Mouse (Mus musculus): Measurements from ENCODE around the gene Plcb2.

Plcb2 gene

GRCm38 (mm10) chr2:118728337-118728736, at the start of gene Plcb2:
Plcb2 (minus strand) TSS chr2:118728438.
- in situ Hi-C loops (cut with MboI; ENCODE audit: low pct_unique_long_range_greater_than_20kb in 1 of 2, low sequenced_read_pairs in 2 of 2, unreplicated experiment in 1 of 2): no loop called here

GRCm38 (mm10) chr2:118776295-118776694, 48.1 kb upstream of the Plcb2 start:
- in situ Hi-C loops (cut with MboI; ENCODE audit: low pct_unique_long_range_greater_than_20kb in 1 of 2, low sequenced_read_pairs in 2 of 2, unreplicated experiment in 1 of 2): no loop called here

GRCm38 (mm10) chr2:118775846-118776245, 47.6 kb upstream of the Plcb2 start:
- in situ Hi-C loops (cut with MboI; ENCODE audit: low pct_unique_long_range_greater_than_20kb in 1 of 2, low sequenced_read_pairs in 2 of 2, unreplicated experiment in 1 of 2): no loop called here

GRCm38 (mm10) chr2:118775396-118775795, 47.2 kb upstream of the Plcb2 start:
- in situ Hi-C loops (cut with MboI; ENCODE audit: low pct_unique_long_range_greater_than_20kb in 1 of 2, low sequenced_read_pairs in 2 of 2, unreplicated experiment in 1 of 2): no loop called here

GRCm38 (mm10) chr2:118774536-118774935, 46.3 kb upstream of the Plcb2 start:
- in situ Hi-C loops (cut with MboI; ENCODE audit: low pct_unique_long_range_greater_than_20kb in 1 of 2, low sequenced_read_pairs in 2 of 2, unreplicated experiment in 1 of 2): no loop called here

GRCm38 (mm10) chr2:118772158-118772874, 44.1 kb upstream of the Plcb2 start, which contains the start of gene Phgr1:
Phgr1 (plus strand) TSS chr2:118772769.
- in situ Hi-C loops (cut with MboI; ENCODE audit: low pct_unique_long_range_greater_than_20kb in 1 of 2, low sequenced_read_pairs in 2 of 2, unreplicated experiment in 1 of 2): no loop called here

- in situ Hi-C loops (cut with MboI; ENCODE audit: low pct_unique_long_range_greater_than_20kb in 1 of 2, low sequenced_read_pairs in 2 of 2, unreplicated experiment in 1 of 2): no loop called here
Observed at GRCm38 (mm10) chr2:118766041-118767033, 38.1 kb upstream of the Plcb2 start.

GRCm38 (mm10) chr2:118764875-118765274, 36.6 kb upstream of the Plcb2 start:
- in situ Hi-C loops (cut with MboI; ENCODE audit: low pct_unique_long_range_greater_than_20kb in 1 of 2, low sequenced_read_pairs in 2 of 2, unreplicated experiment in 1 of 2): loop anchor here (5.0 kb wide), 2 partner anchors 117 to 127 kb away; no protein-coding TSS in a partner anchor

- in situ Hi-C loops (cut with MboI; ENCODE audit: low pct_unique_long_range_greater_than_20kb in 1 of 2, low sequenced_read_pairs in 2 of 2, unreplicated experiment in 1 of 2): loop anchor here (5.0 kb wide), 2 partner anchors 118 to 128 kb away; no protein-coding TSS in a partner anchor
Observed at GRCm38 (mm10) chr2:118764094-118764831, 36.0 kb upstream of the Plcb2 start.

GRCm38 (mm10) chr2:118763469-118763868, 35.2 kb upstream of the Plcb2 start:
- in situ Hi-C loops (cut with MboI; ENCODE audit: low pct_unique_long_range_greater_than_20kb in 1 of 2, low sequenced_read_pairs in 2 of 2, unreplicated experiment in 1 of 2): loop anchor here (5.0 kb wide), 2 partner anchors 119 to 129 kb away; no protein-coding TSS in a partner anchor

- in situ Hi-C loops (cut with MboI; ENCODE audit: low pct_unique_long_range_greater_than_20kb in 1 of 2, low sequenced_read_pairs in 2 of 2, unreplicated experiment in 1 of 2): loop anchor here (5.0 kb wide), 2 partner anchors 120 to 130 kb away; no protein-coding TSS in a partner anchor
Observed at GRCm38 (mm10) chr2:118762784-118763148, 34.5 kb upstream of the Plcb2 start.

- in situ Hi-C loops (cut with MboI; ENCODE audit: low pct_unique_long_range_greater_than_20kb in 1 of 2, low sequenced_read_pairs in 2 of 2, unreplicated experiment in 1 of 2): loop anchor here (5.0 kb wide), 2 partner anchors 120 to 130 kb away; no protein-coding TSS in a partner anchor
Observed at GRCm38 (mm10) chr2:118761906-118762783, 33.9 kb upstream of the Plcb2 start, which contains the start of gene Ccdc9b. Ccdc9b (minus strand) TSS chr2:118762661.

- in situ Hi-C loops (cut with MboI; ENCODE audit: low pct_unique_long_range_greater_than_20kb in 1 of 2, low sequenced_read_pairs in 2 of 2, unreplicated experiment in 1 of 2): loop anchor here (5.0 kb wide), 2 partner anchors 121 to 131 kb away; no protein-coding TSS in a partner anchor
Observed at GRCm38 (mm10) chr2:118761358-118761757, 33.1 kb upstream of the Plcb2 start.

GRCm38 (mm10) chr2:118760311-118761025, 32.2 kb upstream of the Plcb2 start:
- in situ Hi-C loops (cut with MboI; ENCODE audit: low pct_unique_long_range_greater_than_20kb in 1 of 2, low sequenced_read_pairs in 2 of 2, unreplicated experiment in 1 of 2): loop anchor here (5.0 kb wide), 2 partner anchors 122 to 132 kb away; no protein-coding TSS in a partner anchor

- in situ Hi-C loops (cut with MboI; ENCODE audit: low pct_unique_long_range_greater_than_20kb in 1 of 2, low sequenced_read_pairs in 2 of 2, unreplicated experiment in 1 of 2): loop anchor here (5.0 kb wide), 2 partner anchors 122 to 132 kb away; no protein-coding TSS in a partner anchor
Observed at GRCm38 (mm10) chr2:118759828-118760227, 31.6 kb upstream of the Plcb2 start.

- in situ Hi-C loops (cut with MboI; ENCODE audit: low pct_unique_long_range_greater_than_20kb in 1 of 2, low sequenced_read_pairs in 2 of 2, unreplicated experiment in 1 of 2): no loop called here
Observed at GRCm38 (mm10) chr2:118756103-118756502, 27.9 kb upstream of the Plcb2 start.

GRCm38 (mm10) chr2:118755407-118755806, 27.2 kb upstream of the Plcb2 start:
- in situ Hi-C loops (cut with MboI; ENCODE audit: low pct_unique_long_range_greater_than_20kb in 1 of 2, low sequenced_read_pairs in 2 of 2, unreplicated experiment in 1 of 2): no loop called here
